Comparison of ENCODE assay signal across 21 mouse cellular contexts in genomic region chr14:21714486-21714885, GRCm38 (mm10). TPM values are rescaled to one million over a fixed set of nuclear protein-coding genes. Genes with fewer than 3 reads are reported as not detected.
DNase-seq lines count a peak whose midpoint lies in the region.
"Had no signal": no experiment of that assay in that cellular context is flagged by ENCODE, and none has a peak within 500 bp of the region (broad histone marks: within the 10 kb centered on the region; RNA-seq: fewer than 3 reads in every experiment).

Gene Dupd1, minus strand, starts transcription at chr14:21714576.

- peak; percentile 75 for DNase-seq in gastrocnemius, adult 18-20 months (ENCODE audit: low spot score)
- peak; percentile 34 to 45 for DNase-seq in gastrocnemius, adult 8-10 months (ENCODE audit: low spot score in 2 of 2)
- DNase-seq in gastrocnemius, postnatal 36 days: no peak
- no peak for DNase-seq in thymus, postnatal 36 days
- DNase-seq in left cerebral cortex, postnatal 4 days: no peak
- no peak for DNase-seq in urinary bladder, adult 2 months (ENCODE audit: low spot score)
- DNase-seq: adrenal gland, adult 2 months; adrenal gland, postnatal 25 days; cerebellum, adult 18-20 months; cerebellum, adult 9-11 months; cerebellum, postnatal 36 days; embryo, embryonic 11 days; heart, adult 18-20 months; heart, postnatal 14 days had no signal

- intact Hi-C loops in gastrocnemius, postnatal 36 days (cut with DNase I): no loop called here
- intact Hi-C loops in left cerebral cortex, postnatal 4 days (cut with DNase I): no loop called here

RNA-seq across cellular contexts. Expression of gene Dupd1, which starts in this region (rescaled TPM):
- 10 to 100 TPM; 33.4 to 36.0 TPM for total RNA-seq in gastrocnemius, adult 18-20 months (2021)
- 10 to 100 TPM; 23.7 to 47.1 (median 35.0) TPM for total RNA-seq in gastrocnemius, adult 8-10 months (2022)
- total RNA-seq in gastrocnemius, postnatal 36 days (2021): 10 to 100 TPM; 39.1 to 62.1 TPM
- not detected for total RNA-seq in left cerebral cortex, postnatal 4 days (2021)
- polyA plus RNA-seq in urinary bladder, adult 2 months (2012; rRNA removed): not detected in 2 replicates
- total RNA-seq: ES-E14; hematopoietic stem cell, adult 5-6 weeks had no signal
- polyA plus RNA-seq: forebrain, embryonic 11.5 days; forebrain, embryonic 15.5 days; heart, embryonic 11.5 days; hindbrain, embryonic 14.5 days; intestine, postnatal 0 days had no signal

Comparison
In these comparisons a context has a peak if more than half of its experiments do, and no peak if none do; other contexts are left out.
1. RNA of gene Dupd1 (total RNA-seq): 39.1 to 62.1 TPM in gastrocnemius, postnatal 36 days, 23.7 to 47.1 TPM in gastrocnemius, adult 8-10 months and 33.4 to 36.0 TPM in gastrocnemius, adult 18-20 months; not detected in left cerebral cortex, postnatal 4 days; every median in the first group is over 10 times any median in the second.
2. DNase-seq: peak in gastrocnemius, adult 18-20 months (single experiment) and gastrocnemius, adult 8-10 months (2 of 2); none in gastrocnemius, postnatal 36 days (0 of 2), thymus, postnatal 36 days (0 of 2), left cerebral cortex, postnatal 4 days (single experiment) and urinary bladder, adult 2 months (single experiment).